Mouse (Mus musculus) ES-Bruce4 (cell line): ENCODE results near the gene Cdk5rap3. TPM values are rescaled to one million over a fixed set of nuclear protein-coding genes. Genes with fewer than 3 reads are reported as not detected.

ENCODE experiments used
- H3K27ac ChIP-seq: 2 replicates; pipeline ENCODE4 v1.5.1; 2012; ENCODE audit warnings: low read length, inconsistent platforms; ENCODE audit not compliant: insufficient read depth
- H3K27me3 ChIP-seq: 2 replicates; pipeline ENCODE4 v1.6.1; 2012; ENCODE audit warnings: mild to moderate bottlenecking, low read length, inconsistent platforms; ENCODE audit not compliant: control insufficient read depth, poor library complexity, insufficient read depth, severe bottlenecking
- H3K36me3 ChIP-seq: 2 replicates; pipeline ENCODE4 v1.6.1; 2012; ENCODE audit warnings: inconsistent platforms, mild to moderate bottlenecking, low read length, moderate library complexity; ENCODE audit not compliant: control insufficient read depth, poor library complexity, insufficient read depth, severe bottlenecking
- H3K4me1 ChIP-seq: one replicate; pipeline ENCODE4 v1.8.1; 2011; ENCODE audit warnings: low read length; ENCODE audit not compliant: control insufficient read depth, insufficient read depth
- H3K4me3 ChIP-seq: 2 replicates; pipeline ENCODE4 v1.5.1; 2011; ENCODE audit warnings: low read depth, mild to moderate bottlenecking, low read length
- H3K9ac ChIP-seq: 2 replicates; pipeline ENCODE4 v1.6.1; 2012; ENCODE audit warnings: low read depth, mild to moderate bottlenecking, inconsistent platforms; ENCODE audit not compliant: poor library complexity, severe bottlenecking
- H3K9me3 ChIP-seq: replicated peaks from 2 replicates; pipeline ENCODE4 v1.6.1; 2012; ENCODE audit warnings: mild to moderate bottlenecking, low read length, inconsistent platforms; ENCODE audit not compliant: control insufficient read depth, poor library complexity, insufficient read depth, severe bottlenecking
- CTCF ChIP-seq: IDR thresholded peaks from one replicate; pipeline ENCODE4 v1.8.1; 2011; ENCODE audit warnings: low read depth, low read length
- EP300 ChIP-seq: IDR thresholded peaks from 2 replicates; pipeline ENCODE4 v1.6.1; 2011; ENCODE audit warnings: low read depth, low read length; ENCODE audit not compliant: insufficient read depth
- POLR2A ChIP-seq: IDR thresholded peaks from one replicate; pipeline ENCODE4 v1.8.1; 2011; ENCODE audit warnings: low read length; ENCODE audit not compliant: insufficient read depth
- polyA plus RNA-seq: library from polyadenylated mRNA; stranded (reverse); fragments of >200 nt; gene quantifications from 2 replicates; pipeline ENCODE4 v1.2.4, GENCODE M21; 2011; ENCODE audit warnings: low read depth; ENCODE audit not compliant: missing spikeins, insufficient read depth, insufficient read length

Cdk5rap3 gene
- polyA plus RNA-seq, 1 experiment = 93.3 TPM

DNA sequence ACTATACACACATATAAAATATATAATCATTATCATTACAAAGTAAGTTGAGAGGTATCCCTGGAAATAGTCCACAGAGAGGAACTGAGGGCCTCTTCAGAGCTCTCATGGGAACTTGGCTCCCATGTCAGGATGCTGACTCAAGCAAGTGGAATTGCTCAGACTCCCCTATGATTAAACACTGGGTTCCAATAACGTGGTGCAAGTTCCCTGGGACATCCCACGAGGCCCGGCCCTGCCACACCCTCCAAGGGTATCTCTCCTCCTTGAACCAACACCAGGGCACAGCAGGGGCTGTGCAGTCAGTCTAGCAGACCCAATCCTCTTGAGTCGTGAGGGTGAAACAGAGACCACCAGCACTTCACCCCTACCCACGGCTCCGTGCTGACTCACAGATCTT, 2.7 kb upstream of the Cdk5rap3 start:
- no peak overlapping the region for H3K9ac ChIP-seq
- no peak overlapping the region for H3K27ac ChIP-seq
- H3K36me3 ChIP-seq = no peaks in the 10 kb centered on the region
- no peaks in the 10 kb centered on the region for H3K9me3 ChIP-seq
- H3K4me3 ChIP-seq = no peak overlapping the region
- TF ChIP-seq CTCF (no peak), EP300 (no peak), POLR2A (no peak)
- no peaks in the 10 kb centered on the region for H3K4me1 ChIP-seq
- H3K27me3 ChIP-seq = no peaks in the 10 kb centered on the region

DNA sequence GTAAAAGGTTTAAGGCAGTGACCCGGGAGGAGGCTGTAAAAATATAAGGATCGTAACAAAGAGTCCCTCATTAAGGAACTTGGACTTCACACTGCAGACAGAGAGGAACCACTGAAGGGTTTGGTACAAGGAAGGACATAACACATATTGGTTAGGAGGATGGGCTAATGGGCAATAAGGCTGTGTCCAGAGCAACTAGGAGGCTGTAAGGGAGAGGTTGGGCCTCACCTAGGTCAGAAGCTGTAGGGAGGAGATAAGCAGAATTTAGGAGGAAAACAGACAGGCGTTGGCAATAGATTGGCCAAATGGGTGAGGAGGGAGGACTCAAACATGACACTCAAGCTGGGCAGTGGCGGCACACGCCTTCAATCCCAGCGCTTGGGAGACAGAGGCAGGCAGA, 1.1 kb upstream of the Cdk5rap3 start:
- TF ChIP-seq CTCF = no peak
- TF ChIP-seq POLR2A = no peak
- TF ChIP-seq EP300 = no peak
- Histone ChIP-seq H3K4me1 (no peaks in the 10 kb centered on the region), H3K4me3 (no peak overlapping the region), H3K27ac (no peak overlapping the region), H3K27me3 (no peaks in the 10 kb centered on the region), H3K9ac (peak overlapping the region; percentile 41; the same call in 1 of the 2 replicates), H3K9me3 (no peaks in the 10 kb centered on the region), H3K36me3 (no peaks in the 10 kb centered on the region)

DNA sequence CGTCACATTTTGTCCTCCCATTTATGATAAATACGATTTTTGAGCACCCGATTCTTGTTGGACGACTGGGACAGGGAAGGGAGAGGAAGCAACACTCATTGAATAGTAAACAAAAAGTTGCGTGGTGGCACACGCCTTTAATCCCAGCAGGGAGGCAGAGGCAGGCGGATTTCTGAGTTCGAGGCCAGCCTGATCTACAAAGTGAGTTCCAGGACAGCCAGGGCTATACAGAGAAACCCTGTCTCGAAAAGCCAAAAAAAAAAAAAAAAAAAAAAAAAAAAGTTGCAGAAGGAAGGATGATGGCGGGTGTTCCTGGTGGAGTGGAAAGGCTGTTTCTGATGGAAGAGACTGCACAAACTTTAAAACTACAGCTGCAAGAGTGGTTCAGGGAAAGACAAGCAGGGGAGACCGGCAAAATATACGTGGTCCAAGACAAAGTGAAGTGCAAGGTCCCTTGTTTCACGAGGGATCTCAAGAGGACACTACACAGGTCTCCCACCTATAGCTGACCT, 645 bp upstream of the Cdk5rap3 start:
- Histone ChIP-seq H3K27ac (peak overlapping the region; percentile 45; the same call in 1 of the 2 replicates), H3K9me3 (no peaks in the 10 kb centered on the region), H3K9ac (peak overlapping the region; percentile 41), H3K27me3 (no peaks in the 10 kb centered on the region), H3K4me3 (no peak overlapping the region), H3K36me3 (peaks cover 2% of the 10 kb centered on the region), H3K4me1 (no peaks in the 10 kb centered on the region)
- no peak for TF ChIP-seq POLR2A

DNA sequence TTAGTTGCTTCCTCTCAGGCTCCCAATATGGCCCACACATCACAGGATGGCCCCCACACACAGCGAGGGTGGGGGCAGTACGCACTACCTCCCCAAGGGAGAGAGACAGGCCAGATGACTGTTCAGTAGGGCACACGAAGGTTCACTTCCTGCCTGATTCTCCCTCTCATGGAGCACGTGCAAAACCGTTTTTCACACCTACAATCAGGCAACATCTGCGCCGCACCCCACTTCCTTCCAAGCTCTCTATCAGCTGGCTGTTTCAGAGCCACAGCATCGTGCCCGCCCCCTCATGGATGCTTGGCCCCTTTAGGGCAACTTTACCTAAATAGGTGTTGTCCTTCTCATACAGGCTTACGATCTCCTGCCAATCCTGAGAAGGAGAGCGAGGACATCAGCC, 3.6 kb downstream of the Cdk5rap3 start:
- no peak overlapping the region for H3K4me3 ChIP-seq
- no peak overlapping the region for H3K27ac ChIP-seq
- H3K4me1 ChIP-seq = peaks cover 2% of the 10 kb centered on the region
- no peaks in the 10 kb centered on the region for H3K27me3 ChIP-seq
- no peaks in the 10 kb centered on the region for H3K9me3 ChIP-seq
- H3K36me3 ChIP-seq = peaks cover 36% of the 10 kb centered on the region
- H3K9ac ChIP-seq = no peak overlapping the region
- TF ChIP-seq EP300 = no peak
- no peak for TF ChIP-seq POLR2A
- no peak for TF ChIP-seq CTCF

DNA sequence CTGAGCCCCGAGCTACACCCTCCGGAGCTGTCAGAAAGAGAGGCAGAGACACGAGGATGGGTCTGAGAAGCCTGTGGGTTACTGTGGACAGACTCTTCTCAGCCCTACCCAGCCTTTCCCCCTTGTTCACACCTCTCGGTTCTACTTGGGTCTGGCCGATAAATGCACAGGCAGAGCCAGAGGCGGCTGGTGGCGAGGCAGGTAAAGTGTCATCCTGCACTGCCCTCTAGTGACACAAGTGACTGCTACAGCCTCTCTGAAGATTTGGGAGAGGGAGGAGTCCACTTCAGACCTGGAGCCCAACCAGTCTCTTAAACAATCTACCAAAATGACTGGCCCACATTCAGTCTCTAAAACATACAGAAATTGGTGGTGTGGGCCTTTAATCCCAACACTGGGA, 6.3 kb downstream of the Cdk5rap3 start:
- peaks cover 2% of the 10 kb centered on the region for H3K4me1 ChIP-seq
- H3K4me3 ChIP-seq = no peak overlapping the region
- H3K27ac ChIP-seq = no peak overlapping the region
- H3K36me3 ChIP-seq = peaks cover 46% of the 10 kb centered on the region
- peak; percentile 76 for TF ChIP-seq CTCF
- TF ChIP-seq POLR2A = no peak
- no peak for TF ChIP-seq EP300
- H3K27me3 ChIP-seq = no peaks in the 10 kb centered on the region
- no peak overlapping the region for H3K9ac ChIP-seq
- no peaks in the 10 kb centered on the region for H3K9me3 ChIP-seq

DNA sequence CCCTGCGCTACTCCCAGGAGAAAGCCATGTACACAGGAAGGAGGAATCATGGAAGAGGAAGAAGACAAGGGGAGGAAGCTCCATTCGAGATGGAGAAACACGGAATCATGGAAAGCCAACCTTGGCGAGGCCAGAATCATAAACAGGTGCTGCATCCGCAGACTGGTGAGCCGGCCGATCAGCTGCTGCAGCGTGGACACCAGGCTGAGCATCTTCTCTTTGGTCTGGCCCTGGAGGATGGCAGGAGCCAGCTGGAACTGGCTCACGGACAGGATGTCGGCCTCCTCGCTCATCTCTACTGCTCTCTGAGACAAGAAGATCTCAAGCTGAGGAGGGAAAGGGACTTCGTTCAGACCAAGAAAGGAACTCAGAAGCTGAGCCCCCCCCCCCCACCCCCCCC, 7.7 kb downstream of the Cdk5rap3 start:
- Histone ChIP-seq H3K36me3 (peaks cover 46% of the 10 kb centered on the region), H3K4me3 (no peak overlapping the region), H3K27me3 (no peaks in the 10 kb centered on the region), H3K9ac (no peak overlapping the region), H3K9me3 (no peaks in the 10 kb centered on the region), H3K4me1 (peaks cover 2% of the 10 kb centered on the region), H3K27ac (no peak overlapping the region)
- TF ChIP-seq EP300 (no peak), CTCF (no peak), POLR2A (no peak)
